Mouse (Mus musculus): ENCODE measurements at regions not wholly inside any gene's neighbourhood (a gene's known extent, or its start where the extent isn't known, plus 50 kb on each side); places are given as distances from the start of the nearest gene placed in this dataset.

MicroRNAs in the stretch of these regions (microRNA counts, 519-probe panel; counts per million panel counts)
- microRNA mmu-miR-29a, result 3,476 counts per million, percentile 68 among the panel's probes with 10 or more counts

Small RNA genes lying in the stretch of these regions (microRNA-seq; reads per million reads assigned to microRNA genes)
- gene Mir29a (142 reads per million, percentile 54 among the genes with 10 or more reads in this experiment), gene Mir29b-1 (1.8 reads per million)

Data from lung, embryonic 16.5 days (tissue).